Mouse (Mus musculus): ENCODE results near the gene H2al2a.
"Not testable (repeated sequence)": the region's sequence is repeated elsewhere in the genome, so short reads cannot be mapped to it uniquely, and the experiment has no call there.

Gene H2al2a

GRCm38 (mm10) chr2:17977645-17978044 lies 19.1 kb downstream of the H2al2a start:
- DNase-seq (ENCODE audit: low read depth in 1 of 2, low spot score in 2 of 2) = not testable (repeated sequence)

- no peak for DNase-seq (ENCODE audit: low read depth in 1 of 2, low spot score in 2 of 2)
These were observed 21.0 kb downstream of the H2al2a start for GRCm38 (mm10) chr2:17975601-17976327.

- DNase-seq (ENCODE audit: low read depth in 1 of 2, low spot score in 2 of 2) = no peak
These were observed 22.8 kb downstream of the H2al2a start for GRCm38 (mm10) chr2:17973868-17974440.

GRCm38 (mm10) chr2:17973246-17973645 lies 23.5 kb downstream of the H2al2a start:
- no peak for DNase-seq (ENCODE audit: low read depth in 1 of 2, low spot score in 2 of 2)

- DNase-seq (ENCODE audit: low read depth in 1 of 2, low spot score in 2 of 2) = no peak
These were observed 23.9 kb downstream of the H2al2a start for GRCm38 (mm10) chr2:17972843-17973242.

- DNase-seq (ENCODE audit: low read depth in 1 of 2, low spot score in 2 of 2) = no peak
These were observed 25.4 kb downstream of the H2al2a start for GRCm38 (mm10) chr2:17971407-17971806.

- no peak for DNase-seq (ENCODE audit: low read depth in 1 of 2, low spot score in 2 of 2)
These were observed 26.1 kb downstream of the H2al2a start for GRCm38 (mm10) chr2:17970662-17971061.

- no peak for DNase-seq (ENCODE audit: low read depth in 1 of 2, low spot score in 2 of 2)
These were observed 26.6 kb downstream of the H2al2a start for GRCm38 (mm10) chr2:17970187-17970586.

- DNase-seq (ENCODE audit: low read depth in 1 of 2, low spot score in 2 of 2) = no peak
These were observed 28.2 kb downstream of the H2al2a start for GRCm38 (mm10) chr2:17968571-17968970.

- DNase-seq (ENCODE audit: low read depth in 1 of 2, low spot score in 2 of 2) = not testable (repeated sequence)
These were observed 28.7 kb downstream of the H2al2a start for GRCm38 (mm10) chr2:17968037-17968436.

GRCm38 (mm10) chr2:17959501-17959900 lies 37.3 kb downstream of the H2al2a start:
- DNase-seq (ENCODE audit: low read depth in 1 of 2, low spot score in 2 of 2) = no peak

GRCm38 (mm10) chr2:17946875-17947274 lies 49.9 kb downstream of the H2al2a start:
- no peak for DNase-seq (ENCODE audit: low read depth in 1 of 2, low spot score in 2 of 2)

Data from monocyte, adult 2 months (primary cell).